Mouse (Mus musculus) CH12.LX (cell line): ENCODE measurements around the gene Prm3. TPM values are rescaled to one million over a fixed set of nuclear protein-coding genes. Genes with fewer than 3 reads are reported as not detected.

Source experiments
- DNase-seq: peaks from one replicate; pipeline ENCODE4 v3.0.0-alpha.2; 2013; ENCODE audit errors: extremely low read depth
- H3K27ac ChIP-seq: 2 replicates; pipeline ENCODE4 v1.5.1; 2012; ENCODE audit warnings: low read depth, mild to moderate bottlenecking, control low read depth, moderate library complexity; ENCODE audit not compliant: insufficient read depth
- H3K27me3 ChIP-seq: replicated peaks from 2 replicates; pipeline ENCODE3; 2012; ENCODE audit warnings: inconsistent platforms
- H3K36me3 ChIP-seq, 2 experiments: replicated peaks in 1 of 2; 2 replicates each; pipeline versions ENCODE3 to v1.6.1; 2012; ENCODE audit warnings: inconsistent platforms in 1 of 2, low read length in 1 of 2, mild to moderate bottlenecking in 1 of 2, mixed read lengths in 1 of 2, moderate library complexity in 1 of 2; ENCODE audit not compliant: control insufficient read depth in 1 of 2, insufficient read depth in 1 of 2
- H3K4me1 ChIP-seq, 2 experiments: 2 replicates each; pipeline ENCODE4 v1.6.1; 2012; ENCODE audit warnings: inconsistent platforms in 1 of 2, moderate library complexity in 1 of 2; ENCODE audit not compliant: insufficient read depth in 2 of 2, control insufficient read depth in 1 of 2
- H3K4me2 ChIP-seq: 2 replicates; pipeline ENCODE4 v1.6.1; 2012; ENCODE audit warnings: low read depth, mild to moderate bottlenecking, control low read depth; ENCODE audit not compliant: poor library complexity, insufficient read depth, severe bottlenecking
- H3K4me3 ChIP-seq, 3 experiments: fragments of 150-350 bp in 1 of 3; sonication (generic) in 1 of 3; replicated peaks in 1 of 3; 2 replicates each; pipeline versions ENCODE3 to v1.5.1; 2011 to 2012; ENCODE audit warnings: low read depth in 2 of 3, low read length in 2 of 3, mild to moderate bottlenecking in 2 of 3, moderate library complexity in 2 of 3, control low read depth in 1 of 3, improper control_type of control experiment in 1 of 3, inconsistent platforms in 1 of 3, mixed read lengths in 1 of 3; ENCODE audit not compliant: poor library complexity in 1 of 3
- H3K79me2 ChIP-seq: replicated peaks from 2 replicates; pipeline ENCODE4 v1.6.1; 2012; ENCODE audit warnings: mild to moderate bottlenecking, moderate library complexity; ENCODE audit not compliant: control insufficient read depth, poor library complexity, insufficient read depth, severe bottlenecking; ENCODE audit errors: extremely low read depth
- H3K9ac ChIP-seq: 2 replicates; pipeline ENCODE4 v1.6.1; 2012; ENCODE audit warnings: low read depth, mild to moderate bottlenecking, control low read depth, moderate library complexity; ENCODE audit not compliant: insufficient read depth
- H3K9me3 ChIP-seq: replicated peaks from 2 replicates; pipeline ENCODE3; 2012; ENCODE audit warnings: low read length, inconsistent platforms, mixed read lengths
- BHLHE40 ChIP-seq: IDR thresholded peaks from 2 replicates; pipeline ENCODE4 v1.6.1; 2011; ENCODE audit warnings: mild to moderate bottlenecking, low read depth, low read length, improper control_type of control experiment
- CHD1 ChIP-seq: IDR thresholded peaks from 2 replicates; pipeline ENCODE4 v1.6.1; 2012; ENCODE audit warnings: low read depth, low read length, improper control_type of control experiment, inconsistent platforms
- CTCF ChIP-seq, 2 experiments: IDR thresholded peaks in 1 of 2; conservative IDR thresholded peaks in 1 of 2; 2 replicates each; pipeline ENCODE4 v1.5.1; 2011 to 2012; ENCODE audit warnings: low read depth in 2 of 2, low read length in 2 of 2, improper control_type of control experiment in 1 of 2, inconsistent platforms in 1 of 2, mild to moderate bottlenecking in 1 of 2, moderate library complexity in 1 of 2
- E2F4 ChIP-seq: IDR thresholded peaks from 2 replicates; pipeline ENCODE4 v1.6.1; 2011; ENCODE audit warnings: low read depth, low read length, improper control_type of control experiment; ENCODE audit not compliant: insufficient replicate concordance
- ELF1 ChIP-seq: IDR thresholded peaks from 2 replicates; pipeline ENCODE4 v1.6.1; 2014; ENCODE audit warnings: low read depth, mild to moderate bottlenecking, inconsistent platforms, low read length, improper control_type of control experiment
- EP300 ChIP-seq: IDR thresholded peaks from 2 replicates; pipeline ENCODE4 v1.6.1; 2011; ENCODE audit warnings: low read length, improper control_type of control experiment
- GABPA ChIP-seq: IDR thresholded peaks from 2 replicates; pipeline ENCODE4 v1.6.1; 2012; ENCODE audit warnings: low read depth, low read length, improper control_type of control experiment, inconsistent platforms; ENCODE audit not compliant: insufficient replicate concordance
- IRF4 ChIP-seq: IDR thresholded peaks from 2 replicates; pipeline ENCODE4 v1.6.1; 2014; ENCODE audit warnings: low read depth, mild to moderate bottlenecking, inconsistent platforms, low read length, improper control_type of control experiment
- MAZ ChIP-seq: IDR thresholded peaks from 2 replicates; pipeline ENCODE4 v1.6.1; 2012; ENCODE audit warnings: low read depth, mild to moderate bottlenecking, inconsistent platforms, low read length, improper control_type of control experiment, moderate library complexity
- MXI1 ChIP-seq: IDR thresholded peaks from 2 replicates; pipeline ENCODE4 v1.6.1; 2011; ENCODE audit warnings: mild to moderate bottlenecking, low read depth, low read length, improper control_type of control experiment
- NELFE ChIP-seq: IDR thresholded peaks from 2 replicates; pipeline ENCODE4 v1.6.1; 2011; ENCODE audit warnings: low read depth, low read length, improper control_type of control experiment
- PAX5 ChIP-seq: IDR thresholded peaks from 2 replicates; pipeline ENCODE4 v1.6.1; 2012; ENCODE audit warnings: low read length, inconsistent platforms, mixed read lengths
- POLR2A ChIP-seq: IDR thresholded peaks from 2 replicates; pipeline ENCODE4 v1.6.1; 2011; ENCODE audit warnings: low read depth, mild to moderate bottlenecking, improper control_type of control experiment, low read length
- POLR2AphosphoS2 ChIP-seq: IDR thresholded peaks from 2 replicates; pipeline ENCODE4 v1.6.1; 2011; ENCODE audit warnings: low read depth, low read length, improper control_type of control experiment
- SMC3 ChIP-seq: IDR thresholded peaks from 2 replicates; pipeline ENCODE4 v1.6.1; 2011; ENCODE audit warnings: low read depth, low read length, improper control_type of control experiment
- TBP ChIP-seq: conservative IDR thresholded peaks from 2 replicates; pipeline ENCODE4 v1.6.1; 2011; ENCODE audit warnings: low read depth, low read length, improper control_type of control experiment
- ZKSCAN1 ChIP-seq: IDR thresholded peaks from 2 replicates; pipeline ENCODE4 v1.6.1; 2012; ENCODE audit warnings: low read depth, inconsistent platforms, low read length, improper control_type of control experiment, borderline replicate concordance
- ZMIZ1 ChIP-seq: IDR thresholded peaks from 2 replicates; pipeline ENCODE4 v1.6.1; 2012; ENCODE audit warnings: low read depth, mild to moderate bottlenecking, inconsistent platforms, low read length, improper control_type of control experiment
- dilution Hi-C: fragments of 300-500 bp; cut with MboI; formaldehyde crosslinking; loops from 2 replicates; pipeline ENCODE4 v1.14.3; 2020; ENCODE audit warnings: low sequenced_read_pairs; ENCODE audit not compliant: extremely low pct_unique_long_range_greater_than_20kb, extremely low pct_ligation_motif_present
- in situ Hi-C: fragments of 300-500 bp; cut with MboI; formaldehyde crosslinking; loops from 3 replicates; pipeline ENCODE4 v1.14.3; 2019; ENCODE audit warnings: low sequenced_read_pairs, low pct_ligation_motif_present, low pct_unique_long_range_greater_than_20kb, mixed read lengths
- polyA plus RNA-seq: library from polyadenylated mRNA; unstranded; fragments of >175 nt; gene quantifications from 2 replicates; pipeline ENCODE4 v1.2.1, GENCODE M21; 2012; ENCODE audit warnings: low read depth; ENCODE audit not compliant: insufficient read length
- total RNA-seq, 2 experiments: library from RNA; depleted of rRNA; stranded (reverse); fragments of 300-350 nt in 1 of 2; fragments of >200 nt in 1 of 2; gene quantifications; 2 replicates each; pipeline ENCODE4 v1.2.3; 2012 to 2014

Prm3 gene
- total and polyA plus RNA-seq, 3 experiments: not detected

GRCm38 (mm10) chr16:10749824-10750223 lies 40.9 kb downstream of the Prm3 start:
- Histone ChIP-seq H3K27me3 (no peaks in the 10 kb centered on the region), H3K4me1 (peaks cover 25 to 70% of the 10 kb centered on the region in 2 experiments), H3K4me3 (no peak overlapping the region), H3K36me3 (no peaks in the 10 kb centered on the region), H3K27ac (no peak overlapping the region), H3K79me2 (no peaks in the 10 kb centered on the region), H3K9ac (no peak overlapping the region), H3K4me2 (no peak overlapping the region), H3K9me3 (no peaks in the 10 kb centered on the region)
- TF ChIP-seq E2F4 (no peak), EP300 (no peak), PAX5 (no peak), BHLHE40 (no peak), CTCF (conservative IDR thresholded peaks at IDR 0.05 in 1 of 2, IDR thresholded peaks at IDR 0.05 in 1 of 2; ENCODE audit: low read depth in 2 of 2, low read length in 2 of 2) (no peak), MAZ (no peak), ELF1 (no peak), CHD1 (no peak)
- dilution Hi-C loops: no loop called here
- DNase-seq: no peak
- in situ Hi-C loops: loop anchor here (5.0 kb wide), 1 partner anchor 32 kb away; no protein-coding TSS in a partner anchor

GRCm38 (mm10) chr16:10749226-10749625 lies 41.5 kb downstream of the Prm3 start:
- dilution Hi-C loops (no loop called here), in situ Hi-C loops (loop anchor here (5.0 kb wide), 1 partner anchor 33 kb away; no protein-coding TSS in a partner anchor)
- Histone ChIP-seq H3K27me3 (no peaks in the 10 kb centered on the region), H3K4me2 (no peak overlapping the region), H3K27ac (no peak overlapping the region), H3K9ac (no peak overlapping the region), H3K4me1 (peaks cover 20 to 70% of the 10 kb centered on the region in 2 experiments), H3K4me3 (no peak overlapping the region), H3K9me3 (no peaks in the 10 kb centered on the region), H3K79me2 (no peaks in the 10 kb centered on the region), H3K36me3 (no peaks in the 10 kb centered on the region)
- TF ChIP-seq IRF4 (no peak), CHD1 (no peak), POLR2A (no peak), SMC3 (no peak), ZMIZ1 (no peak), TBP (no peak), MXI1 (no peak), ZKSCAN1 (no peak), NELFE (no peak), GABPA (no peak), POLR2AphosphoS2 (no peak)
- DNase-seq: no peak
